Mouse (Mus musculus) neural tube, embryonic 15.5 days (tissue): Measurements from ENCODE around the gene Apold1. TPM values are rescaled to one million over a fixed set of nuclear protein-coding genes. Genes with fewer than 3 reads are reported as not detected.

Source experiments
- ATAC-seq: fragments of 200-750 bp; cut with Nextera tagmentation; 2 replicates; pipeline ENCODE4 v1.8.0; 2017; ENCODE audit warnings: mild to moderate bottlenecking, moderate TSS enrichment, moderate library complexity; ENCODE audit not compliant: low FRiP score
- H3K27ac ChIP-seq: fragments of 300-500 bp; sonication (generic); replicated peaks from 2 replicates; pipeline ENCODE4 v1.5.1; 2015; ENCODE audit warnings: mild to moderate bottlenecking, inconsistent platforms
- H3K27me3 ChIP-seq: fragments of 300-500 bp; sonication (generic); replicated peaks from 2 replicates; pipeline ENCODE4 v1.6.1; 2015; ENCODE audit warnings: inconsistent platforms
- H3K36me3 ChIP-seq: fragments of 300-500 bp; sonication (generic); 2 replicates; pipeline ENCODE4 v1.6.1; 2015; ENCODE audit warnings: inconsistent platforms
- H3K4me1 ChIP-seq: fragments of 300-500 bp; sonication (generic); 2 replicates; pipeline ENCODE4 v1.6.1; 2015; ENCODE audit warnings: inconsistent platforms
- H3K4me2 ChIP-seq: fragments of 300-500 bp; sonication (generic); 2 replicates; pipeline ENCODE4 v1.6.1; 2015; ENCODE audit warnings: inconsistent platforms, mild to moderate bottlenecking, moderate library complexity
- H3K4me3 ChIP-seq: fragments of 300-500 bp; sonication (generic); replicated peaks from 2 replicates; pipeline ENCODE4 v1.5.1; 2015; ENCODE audit warnings: mild to moderate bottlenecking, inconsistent platforms
- H3K9ac ChIP-seq: fragments of 300-500 bp; sonication (generic); replicated peaks from 2 replicates; pipeline ENCODE4 v1.6.1; 2015; ENCODE audit warnings: mild to moderate bottlenecking, inconsistent platforms
- H3K9me3 ChIP-seq: fragments of 300-500 bp; sonication (generic); replicated peaks from 2 replicates; pipeline ENCODE4 v1.6.1; 2016; ENCODE audit warnings: inconsistent platforms
- WGBS: fragments of 180-500 bp; shearing (Covaris S2); methylation state at CpG from one replicate; pipeline ENCODE4 v1.1.7; 2015; ENCODE audit warnings: mixed read lengths; 5-methylcytosine and 5-hydroxymethylcytosine counted together
- polyA plus RNA-seq: library from polyadenylated mRNA; unstranded; fragments of >200 nt; fragmentation: Nextera tagmentation; extraction: Ambion mirVana; gene quantifications from 2 replicates; pipeline ENCODE4 v1.2.1, GENCODE M21; 2015

Apold1 gene
- polyA plus RNA-seq, 1 experiment from 2014 or later, result 4.1 TPM

- Histone ChIP-seq H3K27ac (peak within 1 kb of the TSS; percentile 34; the same call in 1 of the 2 replicates), H3K4me3 (peak within 1 kb of the TSS; percentile 66), H3K4me1 (peaks cover 11% of the 10 kb centered on the region), H3K9me3 (no peaks in the 10 kb centered on the region), H3K9ac (peak within 1 kb of the TSS; percentile 67), H3K36me3 (peaks cover 27% of the 10 kb centered on the region), H3K4me2 (peak within 1 kb of the TSS; percentile 82), H3K27me3 (no peaks in the 10 kb centered on the region)
- 6% methylated on average over 19 of the region's 19 CpGs for WGBS
- ATAC-seq, result peak; percentile 94
These were observed 29.7 kb downstream of the Apold1 start, which contains the start of gene Ddx47 for GRCm38 (mm10) chr6:135011048-135011733. Ddx47 (plus strand) TSS chr6:135011612.

DNA sequence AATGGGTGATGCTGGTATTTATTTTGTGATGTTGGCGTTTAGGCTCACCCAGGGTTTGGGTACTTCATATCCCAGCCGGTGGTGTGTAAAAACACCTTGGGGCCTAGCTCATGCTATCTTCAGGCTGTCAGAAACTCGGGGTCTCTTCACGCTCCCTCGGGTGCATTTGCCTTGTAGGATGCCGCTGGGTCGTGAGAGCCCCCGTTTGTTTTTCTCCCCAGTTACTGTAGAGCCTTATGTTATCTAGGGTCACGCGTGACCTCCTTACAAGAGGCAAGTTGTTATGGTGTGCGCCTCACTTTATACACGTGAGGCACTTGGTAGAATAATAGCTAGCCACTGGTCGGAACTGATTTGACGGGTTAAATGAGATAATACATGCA lies 30.2 kb downstream of the Apold1 start:
- peak; percentile 58 for ATAC-seq
- peak overlapping the region; percentile 66 for H3K4me3 ChIP-seq
- peak overlapping the region; percentile 67 for H3K9ac ChIP-seq
- WGBS, result 1% methylated on average over 14 of the region's 14 CpGs
- H3K36me3 ChIP-seq, result peaks cover 32% of the 10 kb centered on the region
- no peaks in the 10 kb centered on the region for H3K27me3 ChIP-seq
- H3K9me3 ChIP-seq, result no peaks in the 10 kb centered on the region
- H3K4me1 ChIP-seq, result peaks cover 11% of the 10 kb centered on the region
- peak overlapping the region; percentile 82 for H3K4me2 ChIP-seq
- H3K27ac ChIP-seq, result peak overlapping the region; percentile 34; the same call in 1 of the 2 replicates

- Histone ChIP-seq H3K27ac (no peak overlapping the region), H3K27me3 (no peaks in the 10 kb centered on the region), H3K9ac (no peak overlapping the region), H3K4me1 (peaks cover 5% of the 10 kb centered on the region), H3K4me2 (no peak overlapping the region), H3K4me3 (no peak overlapping the region), H3K36me3 (peaks cover 85% of the 10 kb centered on the region), H3K9me3 (no peaks in the 10 kb centered on the region)
- no peak for ATAC-seq
- 97% methylated on average over 11 of the region's 11 CpGs for WGBS
These were observed 35.7 kb downstream of the Apold1 start for GRCm38 (mm10) chr6:135017211-135017610.

- Histone ChIP-seq H3K4me1 (no peaks in the 10 kb centered on the region), H3K4me2 (no peak overlapping the region), H3K27ac (no peak overlapping the region), H3K4me3 (no peak overlapping the region), H3K27me3 (no peaks in the 10 kb centered on the region), H3K9ac (no peak overlapping the region), H3K36me3 (peaks cover 98% of the 10 kb centered on the region), H3K9me3 (no peaks in the 10 kb centered on the region)
- no peak for ATAC-seq
- WGBS, result 96% methylated on average over 10 of the region's 10 CpGs
These were observed 38.0 kb downstream of the Apold1 start for GRCm38 (mm10) chr6:135019564-135019963.

DNA sequence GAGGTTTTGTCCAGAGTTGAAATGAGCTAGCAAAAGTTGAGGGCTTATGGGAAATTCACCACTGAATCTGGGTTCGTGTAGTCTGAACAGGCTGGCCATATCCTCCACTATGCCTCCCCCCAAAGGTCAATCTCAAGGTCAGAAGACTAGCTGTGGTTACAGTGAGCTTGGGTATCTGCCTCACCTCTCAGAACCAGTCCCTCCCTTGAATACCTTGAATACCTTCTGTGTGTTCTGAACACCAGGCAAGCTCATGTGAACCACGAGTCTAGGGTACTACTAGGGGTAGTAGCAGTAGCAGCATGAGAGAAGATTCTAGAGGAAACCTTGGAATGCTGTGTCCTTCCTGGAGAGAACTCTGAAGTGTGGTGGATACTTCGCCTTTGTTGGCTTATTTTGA lies 40.1 kb downstream of the Apold1 start:
- Histone ChIP-seq H3K4me3 (no peak overlapping the region), H3K9me3 (no peaks in the 10 kb centered on the region), H3K27ac (no peak overlapping the region), H3K4me2 (no peak overlapping the region), H3K9ac (no peak overlapping the region), H3K27me3 (no peaks in the 10 kb centered on the region), H3K4me1 (no peaks in the 10 kb centered on the region), H3K36me3 (peaks cover 81% of the 10 kb centered on the region)
- ATAC-seq, result no peak
- WGBS, result 94% methylated on average over 3 of the region's 3 CpGs

DNA sequence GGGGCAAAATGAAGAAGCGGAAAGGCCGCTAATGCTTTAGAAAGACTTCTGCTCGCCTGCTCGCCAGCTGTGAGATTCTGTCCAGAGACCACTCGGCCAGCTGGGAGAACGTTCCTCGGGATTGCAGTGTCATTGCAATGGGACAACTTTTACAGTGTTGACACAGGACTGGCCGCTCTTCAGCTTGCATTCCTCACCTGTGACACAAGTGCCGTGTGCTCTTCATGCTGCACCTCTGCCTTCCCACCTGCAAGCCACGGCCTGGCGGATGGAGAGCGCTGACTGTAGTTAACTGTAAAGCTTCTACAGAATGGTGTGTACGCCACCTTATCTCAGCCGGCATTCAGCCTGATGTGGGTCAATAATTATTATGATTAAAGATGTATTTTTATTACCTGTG lies 41.9 kb downstream of the Apold1 start:
- ATAC-seq, result no peak
- Histone ChIP-seq H3K4me3 (no peak overlapping the region), H3K36me3 (peaks cover 63% of the 10 kb centered on the region), H3K9ac (no peak overlapping the region), H3K27ac (no peak overlapping the region), H3K9me3 (no peaks in the 10 kb centered on the region), H3K4me2 (no peak overlapping the region), H3K27me3 (no peaks in the 10 kb centered on the region), H3K4me1 (no peaks in the 10 kb centered on the region)
- WGBS, result 91% methylated on average over 14 of the region's 14 CpGs

GRCm38 (mm10) chr6:135024781-135025420 lies 43.4 kb downstream of the Apold1 start:
- Histone ChIP-seq H3K36me3 (peaks cover 49% of the 10 kb centered on the region), H3K4me1 (no peaks in the 10 kb centered on the region), H3K27me3 (no peaks in the 10 kb centered on the region), H3K27ac (no peak overlapping the region), H3K9ac (no peak overlapping the region), H3K9me3 (no peaks in the 10 kb centered on the region), H3K4me3 (no peak overlapping the region), H3K4me2 (no peak overlapping the region)
- no peak for ATAC-seq
- 95% methylated on average over 1 of the region's 1 CpGs for WGBS

GRCm38 (mm10) chr6:135026232-135026631 lies 44.7 kb downstream of the Apold1 start:
- Histone ChIP-seq H3K9me3 (no peaks in the 10 kb centered on the region), H3K27ac (no peak overlapping the region), H3K4me2 (no peak overlapping the region), H3K9ac (no peak overlapping the region), H3K36me3 (peaks cover 36% of the 10 kb centered on the region), H3K4me3 (no peak overlapping the region), H3K27me3 (no peaks in the 10 kb centered on the region), H3K4me1 (no peaks in the 10 kb centered on the region)
- ATAC-seq, result peak; percentile 43
- 11% methylated on average over 3 of the region's 3 CpGs for WGBS

- Histone ChIP-seq H3K36me3 (peaks cover 31% of the 10 kb centered on the region), H3K9ac (no peak overlapping the region), H3K9me3 (no peaks in the 10 kb centered on the region), H3K27me3 (no peaks in the 10 kb centered on the region), H3K4me3 (no peak overlapping the region), H3K27ac (no peak overlapping the region), H3K4me2 (no peak overlapping the region), H3K4me1 (no peaks in the 10 kb centered on the region)
- 79% methylated on average over 2 of the region's 2 CpGs for WGBS
- no peak for ATAC-seq
These were observed 45.2 kb downstream of the Apold1 start for GRCm38 (mm10) chr6:135026755-135027154.

DNA sequence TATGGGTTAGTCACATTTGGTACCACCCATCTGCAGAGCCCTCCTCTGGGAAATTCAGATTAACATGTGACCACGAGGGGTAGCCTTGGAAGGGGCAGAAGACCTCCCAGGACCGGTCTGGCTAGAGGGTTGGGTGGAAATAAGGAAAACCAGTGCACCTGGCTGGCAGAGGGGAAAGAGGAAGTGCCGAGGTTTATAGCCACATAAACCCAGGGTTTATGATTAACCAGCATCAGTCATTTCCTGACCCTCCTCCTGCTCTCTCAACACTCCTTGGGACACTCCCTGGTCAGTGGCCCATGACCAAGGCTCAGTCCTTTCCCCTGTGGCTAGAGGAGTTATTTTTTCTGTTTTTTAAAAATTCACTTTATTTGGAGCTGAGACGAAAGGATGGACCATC lies 47.7 kb downstream of the Apold1 start:
- Histone ChIP-seq H3K4me2 (no peak overlapping the region), H3K9me3 (no peaks in the 10 kb centered on the region), H3K36me3 (peaks cover 7% of the 10 kb centered on the region), H3K9ac (no peak overlapping the region), H3K27me3 (no peaks in the 10 kb centered on the region), H3K4me3 (no peak overlapping the region), H3K4me1 (no peaks in the 10 kb centered on the region), H3K27ac (no peak overlapping the region)
- no peak for ATAC-seq
- 45% methylated on average over 4 of the region's 4 CpGs for WGBS
